Mouse (Mus musculus) heart, postnatal 0 days (tissue): ENCODE results near the gene Tyms.

Experiments
- CTCF ChIP-seq: IDR thresholded peaks from 2 replicates; pipeline ENCODE4 v1.5.1; 2016; ENCODE audit warnings: antibody characterized with exemption, control low read depth, low read depth
- EP300 ChIP-seq: IDR thresholded peaks from 2 replicates; pipeline ENCODE4 v1.6.1; 2016; ENCODE audit warnings: antibody characterized with exemption, low read depth

- TF ChIP-seq CTCF (no peak), EP300 (no peak)
Observed at GRCm38 (mm10) chr5:30105668-30106300, 32.4 kb upstream of the Tyms start, which contains the start of gene 3110082J24Rik.
